Mouse (Mus musculus) CD4-positive helper T cell, adult 2 months (primary cell): Measurements from ENCODE around the gene Col5a1.

Experiments
- DNase-seq: peaks from one replicate; pipeline ENCODE4 v3.0.0-alpha.2; 2012; ENCODE audit warnings: low read depth, missing footprints, low spot score

The Col5a1 gene

GRCm38 (mm10) chr2:27969158-27969557 is 82.9 kb downstream of the Col5a1 start:
- DNase-seq, result no peak

GRCm38 (mm10) chr2:27973840-27974239 is 87.6 kb downstream of the Col5a1 start:
- DNase-seq, result no peak

- DNase-seq, result no peak
Measured at GRCm38 (mm10) chr2:27975786-27976185, 89.6 kb downstream of the Col5a1 start.

- DNase-seq, result no peak
Measured at GRCm38 (mm10) chr2:27976512-27976911, 90.3 kb downstream of the Col5a1 start.

- DNase-seq, result no peak
Measured at GRCm38 (mm10) chr2:27981066-27981465, 94.8 kb downstream of the Col5a1 start.

- DNase-seq, result no peak
Measured at GRCm38 (mm10) chr2:27981621-27982535, 95.7 kb downstream of the Col5a1 start.

- DNase-seq, result no peak
Measured at GRCm38 (mm10) chr2:27983093-27983492, 96.9 kb downstream of the Col5a1 start.

GRCm38 (mm10) chr2:27983884-27984283 is 97.7 kb downstream of the Col5a1 start:
- no peak for DNase-seq

GRCm38 (mm10) chr2:27986751-27987150 is 100.5 kb downstream of the Col5a1 start:
- no peak for DNase-seq

GRCm38 (mm10) chr2:27990430-27991211 is 104.4 kb downstream of the Col5a1 start:
- DNase-seq, result no peak

- DNase-seq, result no peak
Measured at GRCm38 (mm10) chr2:27993416-27993815, 107.2 kb downstream of the Col5a1 start.

- DNase-seq, result no peak
Measured at GRCm38 (mm10) chr2:27999996-28000583, 113.9 kb downstream of the Col5a1 start.

- DNase-seq, result no peak
Measured at GRCm38 (mm10) chr2:28000660-28001059, 114.4 kb downstream of the Col5a1 start.

- DNase-seq, result no peak
Measured at GRCm38 (mm10) chr2:28001206-28001605, 115.0 kb downstream of the Col5a1 start.

- DNase-seq, result no peak
Measured at GRCm38 (mm10) chr2:28005187-28005586, 119.0 kb downstream of the Col5a1 start.

- DNase-seq, result no peak
Measured at GRCm38 (mm10) chr2:28008261-28008660, 122.0 kb downstream of the Col5a1 start.

- no peak for DNase-seq
Measured at GRCm38 (mm10) chr2:28012367-28012766, 126.1 kb downstream of the Col5a1 start.

GRCm38 (mm10) chr2:28014778-28015177 is 128.6 kb downstream of the Col5a1 start:
- no peak for DNase-seq

- DNase-seq, result no peak
Measured at GRCm38 (mm10) chr2:28024416-28024815, 138.2 kb downstream of the Col5a1 start.

GRCm38 (mm10) chr2:28025776-28026175 is 139.6 kb downstream of the Col5a1 start:
- no peak for DNase-seq

- DNase-seq, result no peak
Measured at GRCm38 (mm10) chr2:28031860-28032259, 145.6 kb downstream of the Col5a1 start.

GRCm38 (mm10) chr2:28032469-28032868 is 146.2 kb downstream of the Col5a1 start:
- no peak for DNase-seq
